Comparison of ENCODE assay signal across 25 mouse cellular contexts in genomic region chr11:87847884-87848283, GRCm38 (mm10). TPM values are rescaled to one million over a fixed set of nuclear protein-coding genes. Genes with fewer than 3 reads are reported as not detected.
A peak's percentile ranks its signal among the peaks of the same experiment; 100 is the strongest.
DNase-seq lines count a peak whose midpoint lies in the region; ATAC-seq and TF ChIP-seq lines count a peak whose summit lies in the region.
"Had no signal": no experiment of that assay in that cellular context is flagged by ENCODE, and none has a peak within 500 bp of the region (broad histone marks: within the 10 kb centered on the region; RNA-seq: fewer than 3 reads in every experiment).

No protein-coding gene starts in this region.

- 35% methylated on average over 6 of the region's 6 CpGs for WGBS in heart, postnatal 0 days
- WGBS in neural tube, embryonic 11.5 days: 75% methylated on average over 6 of the region's 6 CpGs
- 63% methylated on average over 6 of the region's 6 CpGs for WGBS in stomach, postnatal 0 days

- no peak for TF ChIP-seq POLR2A in brain, embryonic 14.5 days (IDR thresholded peaks at IDR 0.05; ENCODE audit: borderline replicate concordance, extremely low read depth, insufficient read depth, insufficient read length, poor library complexity, severe bottlenecking)

- H3K4me3 ChIP-seq in heart, postnatal 0 days (ENCODE audit: low read depth, low read length): no peak overlapping the region
- no peak overlapping the region for H3K4me3 ChIP-seq in neural tube, embryonic 11.5 days (ENCODE audit: low read depth, low read length)
- H3K4me3 ChIP-seq in stomach, postnatal 0 days (ENCODE audit: low read depth, low read length): no peak overlapping the region
- H3K4me3 ChIP-seq: embryonic facial prominence, embryonic 15.5 days; forebrain, embryonic 13.5 days; heart, adult 2 months; limb, embryonic 13.5 days; neural tube, embryonic 13.5 days had no signal

- TF ChIP-seq EP300 in heart, postnatal 0 days (IDR thresholded peaks at IDR 0.05; ENCODE audit: low read depth): no peak
- no peak for TF ChIP-seq EP300 in stomach, postnatal 0 days (optimal IDR thresholded peaks at IDR 0.05)

- no peak for DNase-seq in heart, postnatal 0 days (ENCODE audit: low spot score)
- no peak for DNase-seq in heart, postnatal 4 days
- peak; percentile 35 for DNase-seq in neural tube, embryonic 11.5 days (ENCODE audit: low spot score)
- DNase-seq in neural tube, embryonic 10.5 days (ENCODE audit: extremely low spot score, low spot score): no peak
- peak; percentile 31 for DNase-seq in brain, embryonic 14.5 days (ENCODE audit: low read depth)
- no peak for DNase-seq in stomach, postnatal 0 days (ENCODE audit: low spot score)
- no peak for DNase-seq in ovary, postnatal 10 days (ENCODE audit: low spot score)
- DNase-seq: cerebellum, adult 11 months; cerebellum, postnatal 36 days; heart, adult 2 months; kidney, postnatal 14 days; lung, postnatal 36 days had no signal

- no peak overlapping the region for H3K4me2 ChIP-seq in heart, postnatal 0 days (ENCODE audit: low read depth, low read length)
- H3K4me2 ChIP-seq in neural tube, embryonic 11.5 days (ENCODE audit: low read depth): no peak overlapping the region
- no peak overlapping the region for H3K4me2 ChIP-seq in stomach, postnatal 0 days (replicated peaks; ENCODE audit: low read depth)
- H3K4me2 ChIP-seq: embryonic facial prominence, embryonic 15.5 days; forebrain, embryonic 13.5 days; limb, embryonic 13.5 days; neural tube, embryonic 13.5 days had no signal

- H3K27me3 ChIP-seq in heart, postnatal 0 days (ENCODE audit: control insufficient read depth, insufficient read depth, low read length): no peaks in the 10 kb centered on the region
- H3K27me3 ChIP-seq in neural tube, embryonic 11.5 days (ENCODE audit: control insufficient read depth, insufficient read depth, low read length): no peaks in the 10 kb centered on the region
- no peaks in the 10 kb centered on the region for H3K27me3 ChIP-seq in stomach, postnatal 0 days (ENCODE audit: control insufficient read depth, insufficient read depth, low read length)
- H3K27me3 ChIP-seq: embryonic facial prominence, embryonic 15.5 days; forebrain, embryonic 13.5 days; limb, embryonic 13.5 days; neural tube, embryonic 13.5 days had no signal

- H3K4me1 ChIP-seq in heart, postnatal 0 days (ENCODE audit: control insufficient read depth, insufficient read depth): peaks cover 3% of the 10 kb centered on the region; the same call in 1 of the 2 replicates
- H3K4me1 ChIP-seq in neural tube, embryonic 11.5 days (ENCODE audit: control insufficient read depth, insufficient read depth, low read length): no peaks in the 10 kb centered on the region; the same call in 1 of the 2 replicates
- no peaks in the 10 kb centered on the region for H3K4me1 ChIP-seq in stomach, postnatal 0 days (replicated peaks; ENCODE audit: control insufficient read depth, insufficient read depth)
- H3K4me1 ChIP-seq: forebrain, embryonic 13.5 days; limb, embryonic 13.5 days had no signal

- peak; percentile 75 for ATAC-seq in heart, postnatal 0 days (ENCODE audit: insufficient read depth, low read depth)
- no peak for ATAC-seq in neural tube, embryonic 11.5 days (ENCODE audit: insufficient read depth, low FRiP score, low TSS enrichment)
- no peak for ATAC-seq in stomach, postnatal 0 days (ENCODE audit: low FRiP score, low TSS enrichment)
- ATAC-seq: forebrain, embryonic 13.5 days; inflammation-experienced regulatory T-cells, adult 6 months; midbrain, embryonic 16.5 days had no signal

- no peaks in the 10 kb centered on the region for H3K9me3 ChIP-seq in heart, postnatal 0 days (replicated peaks; ENCODE audit: control insufficient read depth, low read length)
- no peaks in the 10 kb centered on the region for H3K9me3 ChIP-seq in neural tube, embryonic 11.5 days (ENCODE audit: control insufficient read depth, low read length)
- H3K9me3 ChIP-seq in stomach, postnatal 0 days (ENCODE audit: control insufficient read depth, low read length): no peaks in the 10 kb centered on the region
- H3K9me3 ChIP-seq: embryonic facial prominence, embryonic 15.5 days; forebrain, embryonic 13.5 days; limb, embryonic 13.5 days; neural tube, embryonic 13.5 days had no signal

- H3K27ac ChIP-seq in heart, postnatal 0 days (ENCODE audit: low read depth): no peak overlapping the region
- H3K27ac ChIP-seq in neural tube, embryonic 11.5 days (ENCODE audit: low read depth, low read length): no peak overlapping the region
- no peak overlapping the region for H3K27ac ChIP-seq in stomach, postnatal 0 days (replicated peaks)
- H3K27ac ChIP-seq: embryonic facial prominence, embryonic 15.5 days; forebrain, embryonic 13.5 days; heart, adult 2 months; limb, embryonic 13.5 days; neural tube, embryonic 13.5 days had no signal

- TF ChIP-seq CTCF in heart, postnatal 0 days (IDR thresholded peaks at IDR 0.05; ENCODE audit: low read depth): no peak
- no peak for TF ChIP-seq CTCF in brain, embryonic 14.5 days (IDR thresholded peaks at IDR 0.05; ENCODE audit: borderline replicate concordance, extremely low read depth, insufficient read depth, insufficient read length)
- no peak for TF ChIP-seq CTCF in stomach, postnatal 0 days (IDR thresholded peaks at IDR 0.05; ENCODE audit: low read depth)

- no peak overlapping the region for H3K9ac ChIP-seq in heart, postnatal 0 days (replicated peaks; ENCODE audit: low read depth, low read length)
- H3K9ac ChIP-seq in neural tube, embryonic 11.5 days (ENCODE audit: low read length): no peak overlapping the region
- no peak overlapping the region for H3K9ac ChIP-seq in stomach, postnatal 0 days (ENCODE audit: low read length)
- H3K9ac ChIP-seq: embryonic facial prominence, embryonic 15.5 days; forebrain, embryonic 13.5 days; limb, embryonic 13.5 days; neural tube, embryonic 13.5 days had no signal

- H3K36me3 ChIP-seq in heart, postnatal 0 days (replicated peaks; ENCODE audit: control insufficient read depth, insufficient read depth, low read length): no peaks in the 10 kb centered on the region
- no peaks in the 10 kb centered on the region for H3K36me3 ChIP-seq in neural tube, embryonic 11.5 days (ENCODE audit: control insufficient read depth, insufficient read depth, low read length)
- H3K36me3 ChIP-seq in stomach, postnatal 0 days (ENCODE audit: control insufficient read depth, insufficient read depth, low read length): no peaks in the 10 kb centered on the region
- H3K36me3 ChIP-seq: embryonic facial prominence, embryonic 15.5 days; limb, embryonic 13.5 days; neural tube, embryonic 13.5 days had no signal

RNA-seq across cellular contexts. Expression of gene Mks1, which starts 5.1 kb away (rescaled TPM):
- total RNA-seq in heart, postnatal 0 days (2014; rRNA removed; ENCODE audit: low replicate concordance): 4.4 and 4.8 TPM in 2 replicates
- 4.5 and 6.0 TPM in 2 replicates for polyA plus RNA-seq in heart, postnatal 0 days (2015; fragmentation: Nextera tagmentation; extraction: Ambion mirVana)
- total RNA-seq in heart, postnatal 4 days (2021): 1 to 10 TPM; 5.6 to 5.7 TPM
- 11.6 and 12.2 TPM in 2 replicates for polyA plus RNA-seq in neural tube, embryonic 11.5 days (2014; fragmentation: Nextera tagmentation; extraction: Ambion mirVana)
- polyA plus RNA-seq in brain, embryonic 14.5 days (2012; rRNA removed): 21.1 and 29.7 TPM in 2 replicates
- 4.3 and 4.5 TPM in 2 replicates for polyA plus RNA-seq in stomach, postnatal 0 days (2015; fragmentation: Nextera tagmentation; extraction: Ambion mirVana)

RNA-seq across cellular contexts. Expression of gene Lpo, which starts 19.8 kb away (rescaled TPM):
- 0.19 TPM in 1 of 2 replicates, not detected in the other for total RNA-seq in heart, postnatal 0 days (2014; rRNA removed; ENCODE audit: low replicate concordance)
- not detected in 2 replicates for polyA plus RNA-seq in heart, postnatal 0 days (2015; fragmentation: Nextera tagmentation; extraction: Ambion mirVana)
- not detected for total RNA-seq in heart, postnatal 4 days (2021)
- polyA plus RNA-seq in neural tube, embryonic 11.5 days (2014; fragmentation: Nextera tagmentation; extraction: Ambion mirVana): 0.20 and 0.58 TPM in 2 replicates
- polyA plus RNA-seq in brain, embryonic 14.5 days (2012; rRNA removed): 0.33 and 0.63 TPM in 2 replicates
- 0.41 and 0.69 TPM in 2 replicates for polyA plus RNA-seq in stomach, postnatal 0 days (2015; fragmentation: Nextera tagmentation; extraction: Ambion mirVana)
- total RNA-seq: gastrocnemius, adult 18-20 months; heart, adult 2 months; MEL had no signal
- polyA plus RNA-seq: C2C12; inflammation-experienced regulatory T-cells, adult 6 months; liver, embryonic 16.5 days; small intestine, adult 2 months had no signal

RNA-seq across cellular contexts. Expression of gene Epx, which starts 27.5 kb away (rescaled TPM):
- total RNA-seq in heart, postnatal 0 days (2014; rRNA removed; ENCODE audit: low replicate concordance): not detected in 2 replicates
- polyA plus RNA-seq in heart, postnatal 0 days (2015; fragmentation: Nextera tagmentation; extraction: Ambion mirVana): 0.22 and 0.25 TPM in 2 replicates
- not detected for total RNA-seq in heart, postnatal 4 days (2021)
- polyA plus RNA-seq in neural tube, embryonic 11.5 days (2014; fragmentation: Nextera tagmentation; extraction: Ambion mirVana): 0.08 TPM in 1 of 2 replicates, not detected in the other
- polyA plus RNA-seq in brain, embryonic 14.5 days (2012; rRNA removed): 0.10 and 0.35 TPM in 2 replicates
- 0.10 and 0.12 TPM in 2 replicates for polyA plus RNA-seq in stomach, postnatal 0 days (2015; fragmentation: Nextera tagmentation; extraction: Ambion mirVana)
- total RNA-seq: gastrocnemius, adult 18-20 months; heart, adult 2 months; MEL had no signal
- polyA plus RNA-seq: C2C12; forebrain, embryonic 13.5 days; heart, adult 2 months; inflammation-experienced regulatory T-cells, adult 6 months had no signal

RNA-seq across cellular contexts. Expression of gene Olfr462, which starts 44.2 kb away (rescaled TPM):
- total RNA-seq in heart, postnatal 0 days (2014; rRNA removed; ENCODE audit: low replicate concordance): not detected in 2 replicates
- polyA plus RNA-seq in heart, postnatal 0 days (2015; fragmentation: Nextera tagmentation; extraction: Ambion mirVana): not detected in 2 replicates
- total RNA-seq in heart, postnatal 4 days (2021): not detected
- not detected in 2 replicates for polyA plus RNA-seq in neural tube, embryonic 11.5 days (2014; fragmentation: Nextera tagmentation; extraction: Ambion mirVana)
- polyA plus RNA-seq in brain, embryonic 14.5 days (2012; rRNA removed): 0.01 TPM in 1 of 2 replicates, not detected in the other
- 0.06 TPM in 1 of 2 replicates, not detected in the other for polyA plus RNA-seq in stomach, postnatal 0 days (2015; fragmentation: Nextera tagmentation; extraction: Ambion mirVana)
- total RNA-seq: gastrocnemius, adult 18-20 months; heart, adult 2 months; left cerebral cortex, adult 8-10 months; MEL had no signal
- polyA plus RNA-seq: C2C12; embryonic facial prominence, embryonic 15.5 days; forebrain, embryonic 13.5 days; heart, adult 2 months; heart, embryonic 16.5 days; inflammation-experienced regulatory T-cells, adult 6 months; limb, embryonic 13.5 days; liver, embryonic 16.5 days; midbrain, embryonic 16.5 days; neural tube, embryonic 13.5 days; small intestine, adult 2 months had no signal

RNA-seq across cellular contexts. Expression of gene Olfr463, which starts 49.3 kb away (rescaled TPM):
- total RNA-seq in heart, postnatal 0 days (2014; rRNA removed; ENCODE audit: low replicate concordance): not detected in 2 replicates
- not detected in 2 replicates for polyA plus RNA-seq in heart, postnatal 0 days (2015; fragmentation: Nextera tagmentation; extraction: Ambion mirVana)
- not detected for total RNA-seq in heart, postnatal 4 days (2021)
- polyA plus RNA-seq in neural tube, embryonic 11.5 days (2014; fragmentation: Nextera tagmentation; extraction: Ambion mirVana): not detected in 2 replicates
- 0.05 TPM in 1 of 2 replicates, not detected in the other for polyA plus RNA-seq in brain, embryonic 14.5 days (2012; rRNA removed)
- polyA plus RNA-seq in stomach, postnatal 0 days (2015; fragmentation: Nextera tagmentation; extraction: Ambion mirVana): not detected in 2 replicates
- total RNA-seq: gastrocnemius, adult 18-20 months; heart, adult 2 months; left cerebral cortex, adult 8-10 months; MEL had no signal
- polyA plus RNA-seq: C2C12; embryonic facial prominence, embryonic 15.5 days; forebrain, embryonic 13.5 days; heart, adult 2 months; heart, embryonic 16.5 days; inflammation-experienced regulatory T-cells, adult 6 months; limb, embryonic 13.5 days; liver, embryonic 16.5 days; midbrain, embryonic 16.5 days; neural tube, embryonic 13.5 days; small intestine, adult 2 months had no signal

Comparison
In these comparisons a context has a peak if more than half of its experiments do, and no peak if none do; other contexts are left out.
1. DNase-seq: peak in neural tube, embryonic 11.5 days (single experiment) and brain, embryonic 14.5 days (single experiment); none in heart, postnatal 0 days (single experiment), heart, postnatal 4 days (single experiment), neural tube, embryonic 10.5 days (single experiment), stomach, postnatal 0 days (single experiment) and ovary, postnatal 10 days (single experiment).